Mouse (Mus musculus) ES-E14 (cell line): ENCODE results near the gene Adamtsl5.

ENCODE experiments used
- CHD2 ChIP-seq: IDR thresholded peaks from 2 replicates; pipeline ENCODE4 v1.6.1; 2014; ENCODE audit warnings: mild to moderate bottlenecking, low read depth, low read length, inconsistent platforms
- HCFC1 ChIP-seq: IDR thresholded peaks from 2 replicates; pipeline ENCODE4 v1.6.1; 2012; ENCODE audit warnings: low read length, inconsistent platforms, borderline replicate concordance; ENCODE audit not compliant: insufficient read depth
- ZNF384 ChIP-seq: IDR thresholded peaks from 2 replicates; pipeline ENCODE4 v1.6.1; 2012; ENCODE audit warnings: low read depth, low read length, inconsistent platforms

DNA sequence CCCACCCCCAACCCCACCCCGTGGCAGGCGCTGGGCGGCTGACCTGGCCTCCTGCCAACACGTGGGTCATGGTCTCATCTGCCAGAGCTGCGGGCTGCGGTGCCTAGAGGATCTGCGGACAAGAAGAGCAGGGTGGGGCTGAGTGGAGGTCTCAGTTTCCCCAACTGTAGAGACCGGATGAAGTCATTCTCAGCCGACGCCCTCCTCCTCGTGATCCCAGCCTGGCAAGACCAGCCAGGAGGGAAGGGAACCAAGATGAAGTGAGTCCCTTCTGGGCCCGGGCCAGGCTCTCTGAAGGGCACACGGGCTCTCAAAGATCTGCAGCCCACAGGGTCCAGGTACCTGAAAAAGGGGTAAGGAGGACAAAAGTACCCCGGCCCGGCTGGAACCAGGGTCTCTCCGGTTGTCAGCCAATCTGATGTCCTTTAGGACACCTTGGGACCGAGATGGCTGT, 671 bp downstream of the Adamtsl5 start:
- TF ChIP-seq CHD2 (no peak), HCFC1 (no peak), ZNF384 (no peak)
